Mouse (Mus musculus): Measurements from ENCODE around the gene Ccdc71l. TPM values are rescaled to one million over a fixed set of nuclear protein-coding genes. Genes with fewer than 3 reads are reported as not detected.

Ccdc71l gene
- total RNA-seq, 1 experiment: 5.1 TPM

DNA sequence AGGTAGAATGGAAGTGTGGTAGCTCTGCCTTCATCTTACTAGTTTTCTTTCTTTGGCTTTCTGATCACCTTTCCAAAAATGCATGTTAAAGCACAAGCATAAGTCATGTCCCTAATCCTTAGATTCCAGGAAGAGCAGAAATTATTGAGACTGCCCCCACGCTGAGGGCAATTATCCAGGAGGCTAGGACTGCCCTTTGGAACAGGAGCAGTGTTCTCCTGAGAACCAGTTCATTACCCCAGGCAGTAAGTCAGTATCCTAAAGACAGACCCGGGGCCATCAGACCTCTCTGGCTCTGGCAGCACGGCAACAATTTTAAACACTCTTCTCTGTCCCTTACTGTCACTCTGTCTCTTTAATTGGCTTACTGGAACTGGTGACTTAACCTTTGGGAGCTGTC, 30.0 kb upstream of the Ccdc71l start:
- no peaks in the 10 kb centered on the region for H3K9me3 ChIP-seq (ENCODE audit: control insufficient read depth, insufficient read depth, low read depth, low read length)
- H3K9ac ChIP-seq (ENCODE audit: insufficient read depth, low read depth, low read length, poor library complexity, severe bottlenecking): no peak overlapping the region
- no peaks in the 10 kb centered on the region for H3K36me3 ChIP-seq (ENCODE audit: control insufficient read depth, insufficient read depth, low read length, poor library complexity, severe bottlenecking)
- no peaks in the 10 kb centered on the region for H3K4me1 ChIP-seq (ENCODE audit: control insufficient read depth in 2 of 2, insufficient read depth in 2 of 2, low read length in 2 of 2, poor library complexity in 1 of 2)
- no peak overlapping the region for H3K4me3 ChIP-seq (ENCODE audit: insufficient read depth in 1 of 2, low read depth in 1 of 2, low read length in 2 of 2, poor library complexity in 1 of 2, severe bottlenecking in 1 of 2)
- in situ Hi-C loops (cut with MboI; ENCODE audit: low sequenced_read_pairs in 2 of 2, unreplicated experiment in 2 of 2): no loop called here
- no peak for DNase-seq (ENCODE audit: low read depth, low spot score)
- H3K27ac ChIP-seq (ENCODE audit: insufficient read depth, low read depth, low read length, poor library complexity, severe bottlenecking): no peak overlapping the region
- no peak for TF ChIP-seq HCFC1 (IDR thresholded peaks at IDR 0.05; ENCODE audit: borderline replicate concordance, insufficient read depth, low read length)
- TF ChIP-seq CHD2 (IDR thresholded peaks at IDR 0.05; ENCODE audit: low read depth, low read length): no peak
- TF ChIP-seq ZNF384 (IDR thresholded peaks at IDR 0.05; ENCODE audit: low read depth, low read length): no peak
- no peak for TF ChIP-seq MAFK (IDR thresholded peaks at IDR 0.05; ENCODE audit: insufficient read depth, low read depth, low read length)
- TF ChIP-seq ZC3H11A (IDR thresholded peaks at IDR 0.05; ENCODE audit: borderline replicate concordance, low read depth, low read length): no peak

- no peak overlapping the region for H3K9ac ChIP-seq (ENCODE audit: insufficient read depth, low read depth, low read length, poor library complexity, severe bottlenecking)
- no peaks in the 10 kb centered on the region for H3K36me3 ChIP-seq (ENCODE audit: control insufficient read depth, insufficient read depth, low read length, poor library complexity, severe bottlenecking)
- H3K9me3 ChIP-seq (ENCODE audit: control insufficient read depth, insufficient read depth, low read depth, low read length): no peaks in the 10 kb centered on the region
- in situ Hi-C loops (cut with MboI; ENCODE audit: low sequenced_read_pairs in 2 of 2, unreplicated experiment in 2 of 2): no loop called here
- H3K4me1 ChIP-seq (ENCODE audit: control insufficient read depth in 2 of 2, insufficient read depth in 2 of 2, low read length in 2 of 2, poor library complexity in 1 of 2): no peaks in the 10 kb centered on the region
- TF ChIP-seq ZNF384 (IDR thresholded peaks at IDR 0.05; ENCODE audit: low read depth, low read length): no peak
- TF ChIP-seq CHD2 (IDR thresholded peaks at IDR 0.05; ENCODE audit: low read depth, low read length): no peak
- TF ChIP-seq MAFK (IDR thresholded peaks at IDR 0.05; ENCODE audit: insufficient read depth, low read depth, low read length): no peak
- TF ChIP-seq HCFC1 (IDR thresholded peaks at IDR 0.05; ENCODE audit: borderline replicate concordance, insufficient read depth, low read length): no peak
- TF ChIP-seq ZC3H11A (IDR thresholded peaks at IDR 0.05; ENCODE audit: borderline replicate concordance, low read depth, low read length): no peak
- no peak for DNase-seq (ENCODE audit: low read depth, low spot score)
- H3K27ac ChIP-seq (ENCODE audit: insufficient read depth, low read depth, low read length, poor library complexity, severe bottlenecking): no peak overlapping the region
- H3K4me3 ChIP-seq (ENCODE audit: insufficient read depth in 1 of 2, low read depth in 1 of 2, low read length in 2 of 2, poor library complexity in 1 of 2, severe bottlenecking in 1 of 2): no peak overlapping the region
These were observed 26.6 kb upstream of the Ccdc71l start for GRCm38 (mm10) chr12:32351874-32352273.

DNA sequence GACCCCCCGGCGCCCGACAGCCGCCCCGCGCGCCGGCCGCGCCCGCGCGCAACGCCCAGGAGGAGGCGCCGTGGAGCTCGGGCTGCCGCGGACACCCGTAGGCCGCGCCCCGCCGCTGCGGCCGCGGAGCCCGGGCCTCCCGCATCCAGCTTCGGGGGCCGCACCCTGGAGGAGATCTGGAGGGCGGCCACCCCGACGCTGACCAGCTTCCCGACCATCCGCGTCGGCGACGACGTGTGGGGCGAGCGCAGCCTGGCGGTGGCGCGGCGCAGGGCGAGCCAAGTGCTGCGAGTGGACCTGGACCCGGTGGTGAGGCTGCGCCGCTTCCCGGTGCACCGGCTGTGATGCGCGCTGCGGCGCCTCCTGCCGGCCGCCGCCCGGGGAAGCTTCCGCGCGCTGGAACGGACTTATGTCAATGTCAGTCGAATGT, 807 bp downstream of the Ccdc71l start:
- DNase-seq (ENCODE audit: low read depth, low spot score): peak; percentile 22
- TF ChIP-seq CHD2 (IDR thresholded peaks at IDR 0.05; ENCODE audit: low read depth, low read length) (no peak), MAFK (IDR thresholded peaks at IDR 0.05; ENCODE audit: insufficient read depth, low read depth, low read length) (no peak), ZNF384 (IDR thresholded peaks at IDR 0.05; ENCODE audit: low read depth, low read length) (no peak), ZC3H11A (IDR thresholded peaks at IDR 0.05; ENCODE audit: borderline replicate concordance, low read depth, low read length) (no peak), HCFC1 (IDR thresholded peaks at IDR 0.05; ENCODE audit: borderline replicate concordance, insufficient read depth, low read length) (no peak)
- Histone ChIP-seq H3K9ac (ENCODE audit: insufficient read depth, low read depth, low read length, poor library complexity, severe bottlenecking) (peak overlapping the region; percentile 90), H3K36me3 (ENCODE audit: control insufficient read depth, insufficient read depth, low read length, poor library complexity, severe bottlenecking) (no peaks in the 10 kb centered on the region), H3K27ac (ENCODE audit: insufficient read depth, low read depth, low read length, poor library complexity, severe bottlenecking) (peak overlapping the region; percentile 68; the same call in 1 of the 2 replicates), H3K4me3 (ENCODE audit: insufficient read depth in 1 of 2, low read depth in 1 of 2, low read length in 2 of 2, poor library complexity in 1 of 2, severe bottlenecking in 1 of 2) (peak overlapping the region; percentile 92 to 94), H3K4me1 (ENCODE audit: control insufficient read depth in 2 of 2, insufficient read depth in 2 of 2, low read length in 2 of 2, poor library complexity in 1 of 2) (peaks cover 0 to 2% of the 10 kb centered on the region in 2 experiments; a peak in 1 of 4 replicates), H3K9me3 (ENCODE audit: control insufficient read depth, insufficient read depth, low read depth, low read length) (no peaks in the 10 kb centered on the region)
- in situ Hi-C loops (cut with MboI; ENCODE audit: low sequenced_read_pairs in 2 of 2, unreplicated experiment in 2 of 2): no loop called here

- peaks cover 0 to 2% of the 10 kb centered on the region in 2 experiments; a peak in 1 of 4 replicates for H3K4me1 ChIP-seq (ENCODE audit: control insufficient read depth in 2 of 2, insufficient read depth in 2 of 2, low read length in 2 of 2, poor library complexity in 1 of 2)
- DNase-seq (ENCODE audit: low read depth, low spot score): peak; percentile 7
- no peak for TF ChIP-seq CHD2 (IDR thresholded peaks at IDR 0.05; ENCODE audit: low read depth, low read length)
- no peak for TF ChIP-seq MAFK (IDR thresholded peaks at IDR 0.05; ENCODE audit: insufficient read depth, low read depth, low read length)
- TF ChIP-seq HCFC1 (IDR thresholded peaks at IDR 0.05; ENCODE audit: borderline replicate concordance, insufficient read depth, low read length): no peak
- TF ChIP-seq ZNF384 (IDR thresholded peaks at IDR 0.05; ENCODE audit: low read depth, low read length): no peak
- no peak for TF ChIP-seq ZC3H11A (IDR thresholded peaks at IDR 0.05; ENCODE audit: borderline replicate concordance, low read depth, low read length)
- H3K4me3 ChIP-seq (ENCODE audit: insufficient read depth in 1 of 2, low read depth in 1 of 2, low read length in 2 of 2, poor library complexity in 1 of 2, severe bottlenecking in 1 of 2): peak overlapping the region; percentile 56 to 94
- H3K27ac ChIP-seq (ENCODE audit: insufficient read depth, low read depth, low read length, poor library complexity, severe bottlenecking): no peak overlapping the region
- H3K9me3 ChIP-seq (ENCODE audit: control insufficient read depth, insufficient read depth, low read depth, low read length): no peaks in the 10 kb centered on the region
- no peaks in the 10 kb centered on the region for H3K36me3 ChIP-seq (ENCODE audit: control insufficient read depth, insufficient read depth, low read length, poor library complexity, severe bottlenecking)
- in situ Hi-C loops (cut with MboI; ENCODE audit: low sequenced_read_pairs in 2 of 2, unreplicated experiment in 2 of 2): no loop called here
- H3K9ac ChIP-seq (ENCODE audit: insufficient read depth, low read depth, low read length, poor library complexity, severe bottlenecking): peak overlapping the region; percentile 90
These were observed 1.2 kb downstream of the Ccdc71l start for GRCm38 (mm10) chr12:32379731-32380130.

Measured in ES-E14 (cell line).